Mouse (Mus musculus): Measurements from ENCODE around the gene Astn2. TPM values are rescaled to one million over a fixed set of nuclear protein-coding genes. Genes with fewer than 3 reads are reported as not detected.

The Astn2 gene
- polyA plus RNA-seq, 1 experiment from 2014 or later, result 1.2 TPM

DNA sequence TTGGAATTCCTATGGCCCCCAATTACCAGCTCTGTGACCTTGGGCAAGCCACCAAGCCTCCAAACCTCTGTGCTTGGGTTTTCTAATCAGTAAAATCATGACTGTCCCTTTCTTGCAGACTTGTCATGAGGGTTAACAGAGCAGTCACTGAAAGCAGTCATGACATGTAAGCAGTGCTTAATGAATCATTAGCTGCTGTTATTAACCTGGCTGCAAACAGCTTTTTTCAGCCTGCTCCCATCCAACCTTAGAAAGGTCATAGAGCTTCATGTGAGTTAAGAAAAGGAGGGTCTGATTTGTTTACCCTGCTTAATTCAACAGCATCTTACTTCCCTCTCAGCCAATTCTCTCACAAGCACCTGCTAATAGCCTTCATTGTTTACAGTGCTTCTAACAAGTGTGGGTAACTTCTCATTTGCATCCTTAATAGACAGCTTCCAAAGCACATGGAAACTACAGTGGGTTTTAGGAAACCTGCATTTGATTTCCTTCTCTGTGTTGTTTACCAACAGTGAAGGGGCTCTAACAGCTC is 661.2 kb downstream of the Astn2 start:
- no peak overlapping the region for H3K27ac ChIP-seq (ENCODE audit: low read depth, low read length)
- DNase-seq (ENCODE audit: low spot score) (no peak), ATAC-seq (ENCODE audit: low FRiP score) (no peak)
- H3K9ac ChIP-seq (ENCODE audit: low read depth, low read length), result no peak overlapping the region
- H3K4me1 ChIP-seq (replicated peaks; ENCODE audit: control insufficient read depth, insufficient read depth, low read length), result no peaks in the 10 kb centered on the region
- no peak overlapping the region for H3K4me3 ChIP-seq (ENCODE audit: low read depth, low read length)
- no peak overlapping the region for H3K4me2 ChIP-seq (replicated peaks; ENCODE audit: low read depth, low read length)
- no peaks in the 10 kb centered on the region for H3K36me3 ChIP-seq (ENCODE audit: control insufficient read depth, insufficient read depth, low read length)
- H3K9me3 ChIP-seq (ENCODE audit: control insufficient read depth, low read length), result no peaks in the 10 kb centered on the region
- H3K27me3 ChIP-seq (ENCODE audit: control insufficient read depth, insufficient read depth, low read length), result no peaks in the 10 kb centered on the region

DNA sequence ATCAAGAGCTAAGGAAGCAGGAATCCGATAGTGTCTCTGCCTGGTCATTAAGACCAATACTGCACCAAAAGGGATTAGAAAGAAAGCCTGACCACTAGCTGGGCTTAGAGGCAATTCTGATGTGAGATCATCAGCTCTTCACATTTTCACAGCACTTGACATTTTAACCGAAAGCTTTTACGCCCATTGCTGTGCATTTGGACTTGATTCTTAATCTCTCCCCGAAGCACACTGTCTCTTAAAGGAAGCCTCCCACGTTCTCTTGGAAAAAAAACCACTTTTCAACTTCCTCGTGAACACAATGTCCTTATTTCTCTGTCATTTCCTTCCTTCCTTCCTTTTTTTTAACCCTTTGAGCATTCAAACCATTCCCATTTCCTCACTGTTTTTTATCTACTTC is 680.0 kb downstream of the Astn2 start:
- Histone ChIP-seq H3K4me1 (replicated peaks; ENCODE audit: control insufficient read depth, insufficient read depth, low read length) (no peaks in the 10 kb centered on the region), H3K27ac (ENCODE audit: low read depth, low read length) (no peak overlapping the region), H3K9ac (ENCODE audit: low read depth, low read length) (no peak overlapping the region), H3K4me2 (replicated peaks; ENCODE audit: low read depth, low read length) (no peak overlapping the region), H3K36me3 (ENCODE audit: control insufficient read depth, insufficient read depth, low read length) (no peaks in the 10 kb centered on the region), H3K4me3 (ENCODE audit: low read depth, low read length) (no peak overlapping the region), H3K27me3 (ENCODE audit: control insufficient read depth, insufficient read depth, low read length) (no peaks in the 10 kb centered on the region), H3K9me3 (ENCODE audit: control insufficient read depth, low read length) (no peaks in the 10 kb centered on the region)
- no peak for ATAC-seq (ENCODE audit: low FRiP score)
- DNase-seq (ENCODE audit: low spot score), result no peak
- WGBS, result 84% methylated on average over 6 of the region's 6 CpGs

DNA sequence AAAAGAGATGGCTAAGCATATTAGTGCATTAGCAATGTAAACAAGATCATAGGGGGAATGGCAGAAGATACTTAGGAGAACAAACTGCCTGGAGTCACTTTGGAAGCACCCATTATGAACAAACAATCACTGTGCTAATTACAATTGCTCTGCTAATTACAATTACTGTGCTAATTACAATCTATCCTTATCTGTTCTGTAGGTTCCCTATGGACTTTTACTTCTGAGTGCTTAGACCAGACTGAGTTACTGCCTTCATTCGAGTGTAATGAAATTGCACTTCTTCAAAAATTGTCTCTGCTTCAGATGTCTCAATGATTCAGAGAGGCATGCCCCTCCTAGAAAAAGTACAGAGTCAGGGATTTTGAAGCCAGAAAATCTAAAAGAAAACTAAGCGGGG is 684.8 kb downstream of the Astn2 start:
- Histone ChIP-seq H3K36me3 (ENCODE audit: control insufficient read depth, insufficient read depth, low read length) (no peaks in the 10 kb centered on the region), H3K4me1 (replicated peaks; ENCODE audit: control insufficient read depth, insufficient read depth, low read length) (no peaks in the 10 kb centered on the region), H3K27me3 (ENCODE audit: control insufficient read depth, insufficient read depth, low read length) (no peaks in the 10 kb centered on the region), H3K4me3 (ENCODE audit: low read depth, low read length) (no peak overlapping the region), H3K4me2 (replicated peaks; ENCODE audit: low read depth, low read length) (no peak overlapping the region), H3K9ac (ENCODE audit: low read depth, low read length) (no peak overlapping the region), H3K27ac (ENCODE audit: low read depth, low read length) (no peak overlapping the region), H3K9me3 (ENCODE audit: control insufficient read depth, low read length) (no peaks in the 10 kb centered on the region)
- DNase-seq (ENCODE audit: low spot score) (no peak), ATAC-seq (ENCODE audit: low FRiP score) (no peak)
- WGBS, result 89% methylated on average over 2 of the region's 2 CpGs

DNA sequence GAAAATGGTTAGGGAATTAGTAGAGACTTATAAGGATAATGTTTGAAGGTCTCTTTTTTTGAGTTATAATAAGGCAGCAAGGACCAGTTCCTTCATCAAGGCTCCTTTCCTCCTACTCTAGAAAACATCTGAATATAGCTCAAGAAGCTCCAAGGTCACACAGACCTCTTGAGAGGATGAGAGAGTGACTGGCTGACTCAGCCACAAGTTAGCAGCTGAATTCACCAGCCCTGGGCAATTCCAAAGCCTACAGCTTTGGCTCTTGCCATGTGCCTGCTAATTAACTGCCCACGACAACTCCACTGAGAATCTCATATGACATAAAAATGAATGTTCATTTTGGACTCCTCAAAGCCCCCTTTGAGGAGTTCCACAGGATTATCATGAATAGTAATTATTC is 686.5 kb downstream of the Astn2 start:
- WGBS, result 71% methylated on average over 1 of the region's 1 CpGs
- no peak overlapping the region for H3K4me2 ChIP-seq (replicated peaks; ENCODE audit: low read depth, low read length)

DNA sequence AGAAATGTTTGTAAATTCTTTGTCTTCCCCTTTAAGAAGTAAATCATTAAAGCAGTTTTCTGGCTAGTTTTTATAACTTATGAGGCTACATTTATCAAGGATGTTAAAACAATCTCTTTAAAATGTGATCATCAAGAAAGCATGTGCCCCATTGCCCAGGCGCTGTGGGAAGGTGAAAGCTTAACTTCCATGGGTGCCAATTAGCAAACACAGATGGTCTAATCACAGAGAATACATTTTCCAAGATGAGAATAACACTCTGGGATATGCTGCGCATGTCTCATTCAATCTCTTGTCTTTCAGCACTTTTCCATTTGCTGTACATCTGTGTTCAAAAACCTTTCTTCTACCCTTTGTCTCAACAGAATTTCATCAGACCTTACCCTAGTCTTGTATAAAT is 688.3 kb downstream of the Astn2 start:
- H3K4me3 ChIP-seq (ENCODE audit: low read depth, low read length), result no peak overlapping the region
- DNase-seq (ENCODE audit: low spot score), result no peak
- no peak for ATAC-seq (ENCODE audit: low FRiP score)
- no peaks in the 10 kb centered on the region for H3K27me3 ChIP-seq (ENCODE audit: control insufficient read depth, insufficient read depth, low read length)
- 92% methylated on average over 2 of the region's 2 CpGs for WGBS
- H3K36me3 ChIP-seq (ENCODE audit: control insufficient read depth, insufficient read depth, low read length), result no peaks in the 10 kb centered on the region
- H3K4me2 ChIP-seq (replicated peaks; ENCODE audit: low read depth, low read length), result no peak overlapping the region
- no peak overlapping the region for H3K9ac ChIP-seq (ENCODE audit: low read depth, low read length)
- no peaks in the 10 kb centered on the region for H3K4me1 ChIP-seq (replicated peaks; ENCODE audit: control insufficient read depth, insufficient read depth, low read length)
- H3K27ac ChIP-seq (ENCODE audit: low read depth, low read length), result no peak overlapping the region
- H3K9me3 ChIP-seq (ENCODE audit: control insufficient read depth, low read length), result no peaks in the 10 kb centered on the region

More for the DNA sequence above, 686.5 kb downstream of the Astn2 start:
- Histone ChIP-seq H3K4me3 (ENCODE audit: low read depth, low read length) (no peak overlapping the region), H3K9ac (ENCODE audit: low read depth, low read length) (no peak overlapping the region), H3K9me3 (ENCODE audit: control insufficient read depth, low read length) (no peaks in the 10 kb centered on the region), H3K36me3 (ENCODE audit: control insufficient read depth, insufficient read depth, low read length) (no peaks in the 10 kb centered on the region), H3K27ac (ENCODE audit: low read depth, low read length) (no peak overlapping the region), H3K4me1 (replicated peaks; ENCODE audit: control insufficient read depth, insufficient read depth, low read length) (no peaks in the 10 kb centered on the region), H3K27me3 (ENCODE audit: control insufficient read depth, insufficient read depth, low read length) (no peaks in the 10 kb centered on the region)
- DNase-seq (ENCODE audit: low spot score) (no peak), ATAC-seq (ENCODE audit: low FRiP score) (no peak)

DNA sequence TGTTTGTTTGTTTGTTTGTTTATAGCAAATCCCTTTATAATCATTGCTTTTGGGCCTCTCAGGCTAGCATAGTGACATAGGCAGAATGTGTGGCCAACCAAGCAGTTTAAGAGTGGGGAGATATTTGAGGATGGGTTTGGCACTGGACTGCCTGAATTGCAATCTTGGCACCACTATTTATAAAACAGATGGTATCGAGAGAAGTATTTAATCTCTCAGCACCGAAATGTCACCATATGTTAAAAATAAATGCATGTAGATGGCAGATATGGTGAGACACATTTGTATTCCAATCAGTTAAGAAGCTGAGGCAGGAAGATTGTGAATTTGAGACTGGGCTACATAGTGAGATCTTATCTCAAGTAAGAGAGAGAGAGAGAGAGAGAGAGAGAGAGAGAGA is 692.7 kb downstream of the Astn2 start:
- DNase-seq (ENCODE audit: low spot score), result no peak

DNA sequence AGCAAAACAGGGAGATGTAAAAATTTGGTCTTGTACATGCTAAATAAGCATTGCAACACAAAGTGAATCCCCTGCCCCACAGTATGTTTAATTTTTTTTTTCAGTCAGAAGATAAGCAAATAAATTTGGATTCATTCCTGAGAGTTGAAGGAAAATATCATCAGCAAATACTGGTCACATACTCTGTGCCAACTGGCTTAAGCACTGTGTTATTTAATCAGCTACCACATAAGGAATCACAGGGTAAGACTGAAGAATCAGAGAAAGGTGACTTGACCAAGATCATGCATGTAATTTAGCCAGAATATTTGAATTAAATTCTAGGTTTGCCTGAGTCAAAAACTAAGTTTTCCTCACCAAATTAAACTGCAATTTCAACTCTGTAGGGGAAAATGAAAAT is 693.8 kb downstream of the Astn2 start:
- Histone ChIP-seq H3K9me3 (ENCODE audit: control insufficient read depth, low read length) (no peaks in the 10 kb centered on the region), H3K4me2 (replicated peaks; ENCODE audit: low read depth, low read length) (no peak overlapping the region), H3K4me3 (ENCODE audit: low read depth, low read length) (no peak overlapping the region), H3K36me3 (ENCODE audit: control insufficient read depth, insufficient read depth, low read length) (no peaks in the 10 kb centered on the region), H3K27me3 (ENCODE audit: control insufficient read depth, insufficient read depth, low read length) (no peaks in the 10 kb centered on the region), H3K9ac (ENCODE audit: low read depth, low read length) (no peak overlapping the region), H3K27ac (ENCODE audit: low read depth, low read length) (no peak overlapping the region), H3K4me1 (replicated peaks; ENCODE audit: control insufficient read depth, insufficient read depth, low read length) (no peaks in the 10 kb centered on the region)
- ATAC-seq (ENCODE audit: low FRiP score), result no peak
- no peak for DNase-seq (ENCODE audit: low spot score)

More for the DNA sequence above, 692.7 kb downstream of the Astn2 start:
- no peak overlapping the region for H3K27ac ChIP-seq (ENCODE audit: low read depth, low read length)
- no peaks in the 10 kb centered on the region for H3K27me3 ChIP-seq (ENCODE audit: control insufficient read depth, insufficient read depth, low read length)
- no peak for ATAC-seq (ENCODE audit: low FRiP score)
- no peak overlapping the region for H3K9ac ChIP-seq (ENCODE audit: low read depth, low read length)
- no peaks in the 10 kb centered on the region for H3K36me3 ChIP-seq (ENCODE audit: control insufficient read depth, insufficient read depth, low read length)
- H3K4me1 ChIP-seq (replicated peaks; ENCODE audit: control insufficient read depth, insufficient read depth, low read length), result no peaks in the 10 kb centered on the region
- 86% methylated on average over 2 of the region's 2 CpGs for WGBS
- no peak overlapping the region for H3K4me3 ChIP-seq (ENCODE audit: low read depth, low read length)
- H3K4me2 ChIP-seq (replicated peaks; ENCODE audit: low read depth, low read length), result no peak overlapping the region
- no peaks in the 10 kb centered on the region for H3K9me3 ChIP-seq (ENCODE audit: control insufficient read depth, low read length)

DNA sequence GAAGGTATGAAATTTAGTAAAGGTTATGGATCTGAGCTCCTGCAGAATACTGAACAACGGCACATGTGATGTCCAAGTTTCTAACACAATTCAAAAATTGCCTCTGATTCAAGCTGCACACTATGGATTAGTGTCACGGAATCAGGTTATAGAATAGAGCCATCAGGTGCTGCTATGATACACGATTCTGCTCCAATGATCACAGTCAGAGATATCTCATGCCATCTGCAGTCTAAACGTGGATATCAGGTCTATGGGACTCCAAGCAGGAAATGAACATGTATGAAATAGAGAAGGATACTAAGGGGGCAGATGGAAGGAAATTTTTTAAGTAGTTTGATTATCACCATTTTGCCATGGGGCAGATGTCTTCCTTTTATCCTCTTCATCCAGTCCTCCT is 702.6 kb downstream of the Astn2 start:
- no peaks in the 10 kb centered on the region for H3K4me1 ChIP-seq (replicated peaks; ENCODE audit: control insufficient read depth, insufficient read depth, low read length)
- no peak for DNase-seq (ENCODE audit: low spot score)
- H3K9ac ChIP-seq (ENCODE audit: low read depth, low read length), result no peak overlapping the region
- no peak for ATAC-seq (ENCODE audit: low FRiP score)
- H3K27me3 ChIP-seq (ENCODE audit: control insufficient read depth, insufficient read depth, low read length), result no peaks in the 10 kb centered on the region
- WGBS, result 77% methylated on average over 4 of the region's 4 CpGs
- H3K36me3 ChIP-seq (ENCODE audit: control insufficient read depth, insufficient read depth, low read length), result no peaks in the 10 kb centered on the region
- no peaks in the 10 kb centered on the region for H3K9me3 ChIP-seq (ENCODE audit: control insufficient read depth, low read length)
- H3K4me2 ChIP-seq (replicated peaks; ENCODE audit: low read depth, low read length), result no peak overlapping the region
- H3K27ac ChIP-seq (ENCODE audit: low read depth, low read length), result no peak overlapping the region
- H3K4me3 ChIP-seq (ENCODE audit: low read depth, low read length), result no peak overlapping the region

DNA sequence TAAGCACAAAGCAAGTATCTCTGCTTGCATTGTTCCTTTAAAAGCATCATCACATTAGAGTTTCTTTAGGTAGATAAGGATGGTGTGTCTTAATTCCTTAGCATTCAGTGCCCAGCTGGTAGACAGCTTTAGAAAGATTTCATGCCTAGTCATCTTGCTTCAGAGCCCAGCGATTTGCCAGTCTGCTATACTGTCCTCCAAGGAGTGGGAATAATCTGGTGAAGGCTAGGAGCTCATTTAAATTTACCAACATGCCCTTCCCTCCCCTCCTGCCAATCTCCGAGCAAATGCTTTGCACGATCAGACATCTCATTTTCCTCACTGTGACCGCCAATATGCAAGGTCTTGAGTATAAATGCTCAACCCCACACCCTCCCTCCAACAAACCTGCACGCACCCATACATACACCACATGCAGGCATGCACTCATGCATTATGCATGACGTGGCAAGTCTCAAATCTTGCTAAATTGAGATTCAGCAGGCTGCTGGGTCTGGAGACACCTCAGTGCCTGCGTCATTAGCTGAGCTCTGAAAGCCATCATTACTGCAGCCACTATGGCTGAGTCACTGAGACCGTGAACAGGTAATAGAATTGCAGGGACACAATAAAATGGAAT is 704.6 kb downstream of the Astn2 start:
- Histone ChIP-seq H3K36me3 (ENCODE audit: control insufficient read depth, insufficient read depth, low read length) (no peaks in the 10 kb centered on the region), H3K27me3 (ENCODE audit: control insufficient read depth, insufficient read depth, low read length) (no peaks in the 10 kb centered on the region), H3K9ac (ENCODE audit: low read depth, low read length) (no peak overlapping the region), H3K27ac (ENCODE audit: low read depth, low read length) (no peak overlapping the region), H3K9me3 (ENCODE audit: control insufficient read depth, low read length) (no peaks in the 10 kb centered on the region), H3K4me1 (replicated peaks; ENCODE audit: control insufficient read depth, insufficient read depth, low read length) (no peaks in the 10 kb centered on the region), H3K4me3 (ENCODE audit: low read depth, low read length) (no peak overlapping the region), H3K4me2 (replicated peaks; ENCODE audit: low read depth, low read length) (no peak overlapping the region)
- ATAC-seq (ENCODE audit: low FRiP score), result peak; percentile 86
- WGBS, result 62% methylated on average over 8 of the region's 8 CpGs
- peak; percentile 33 for DNase-seq (ENCODE audit: low spot score)

Data from hindbrain, embryonic 11.5 days (tissue).